Mouse (Mus musculus) bone marrow macrophage, adult 2 months (primary cell): Measurements from ENCODE around the gene Rpl15.

ENCODE experiments used
- CTCF ChIP-seq: IDR thresholded peaks from 2 replicates; pipeline ENCODE4 v1.5.1; 2012; ENCODE audit warnings: low read depth, mild to moderate bottlenecking, low read length, moderate library complexity
- POLR2A ChIP-seq: IDR thresholded peaks from 2 replicates; pipeline ENCODE4 v1.6.1; 2012; ENCODE audit warnings: mild to moderate bottlenecking, low read depth, low read length, borderline replicate concordance

DNA sequence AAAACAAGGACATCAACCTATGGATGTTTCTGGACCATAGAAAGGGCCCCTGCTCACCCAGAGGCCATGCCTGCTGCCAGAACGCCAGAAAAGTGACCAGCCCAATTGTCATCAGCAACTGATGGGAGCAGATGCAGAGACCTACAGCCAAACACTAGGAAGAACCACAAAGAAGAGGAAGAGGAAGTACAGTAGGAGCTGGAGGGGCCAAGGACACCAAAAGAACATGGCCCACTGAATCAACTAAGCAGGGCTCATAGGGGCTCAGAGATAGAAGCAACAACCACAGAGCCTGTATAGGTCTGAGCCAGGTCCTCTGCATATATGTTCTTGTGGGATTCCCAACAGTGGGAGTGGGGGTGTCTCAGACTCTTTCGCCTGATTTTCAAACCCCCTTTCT, 26.2 kb upstream of the Rpl15 start:
- no peak for TF ChIP-seq POLR2A
- no peak for TF ChIP-seq CTCF
